Mouse (Mus musculus) lung, postnatal 25 days (tissue): ENCODE measurements around the gene Ppm1a.

Experiments used
- DNase-seq: peaks from one replicate; pipeline ENCODE4 v3.0.0; 2022; ENCODE audit warnings: low spot score

The Ppm1a gene

GRCm38 (mm10) chr12:72757086-72757485 is at the start of gene Ppm1a:
Gene Ppm1a, plus strand, starts transcription at chr12:72757455.
- no peak for DNase-seq

- no peak for DNase-seq
Observed at GRCm38 (mm10) chr12:72709981-72710380, 47.3 kb upstream of the Ppm1a start.

GRCm38 (mm10) chr12:72714896-72715295 is 42.4 kb upstream of the Ppm1a start:
- no peak for DNase-seq

- DNase-seq: no peak
Observed at GRCm38 (mm10) chr12:72715846-72716245, 41.4 kb upstream of the Ppm1a start.

GRCm38 (mm10) chr12:72719046-72719445 is 38.2 kb upstream of the Ppm1a start:
- DNase-seq: no peak

- DNase-seq: no peak
Observed at GRCm38 (mm10) chr12:72719452-72720087, 37.7 kb upstream of the Ppm1a start.

GRCm38 (mm10) chr12:72721710-72722109 is 35.5 kb upstream of the Ppm1a start:
- DNase-seq: no peak

GRCm38 (mm10) chr12:72723965-72724364 is 33.3 kb upstream of the Ppm1a start:
- peak; percentile 5 for DNase-seq

GRCm38 (mm10) chr12:72727021-72727420 is 30.2 kb upstream of the Ppm1a start:
- DNase-seq: no peak

- no peak for DNase-seq
Observed at GRCm38 (mm10) chr12:72727611-72728010, 29.6 kb upstream of the Ppm1a start.

- no peak for DNase-seq
Observed at GRCm38 (mm10) chr12:72734112-72734511, 23.1 kb upstream of the Ppm1a start.

- DNase-seq: no peak
Observed at GRCm38 (mm10) chr12:72741176-72741575, 16.1 kb upstream of the Ppm1a start.

GRCm38 (mm10) chr12:72744803-72745360 is 12.4 kb upstream of the Ppm1a start:
- DNase-seq: no peak

GRCm38 (mm10) chr12:72745486-72745885 is 11.8 kb upstream of the Ppm1a start:
- no peak for DNase-seq

- no peak for DNase-seq
Observed at GRCm38 (mm10) chr12:72748341-72748740, 8.9 kb upstream of the Ppm1a start.

- DNase-seq: no peak
Observed at GRCm38 (mm10) chr12:72748841-72749240, 8.4 kb upstream of the Ppm1a start.

GRCm38 (mm10) chr12:72749500-72749899 is 7.8 kb upstream of the Ppm1a start:
- DNase-seq: no peak

GRCm38 (mm10) chr12:72750016-72750415 is 7.2 kb upstream of the Ppm1a start:
- no peak for DNase-seq

GRCm38 (mm10) chr12:72750606-72751005 is 6.6 kb upstream of the Ppm1a start:
- DNase-seq: no peak

- no peak for DNase-seq
Observed at GRCm38 (mm10) chr12:72757596-72757995, 341 bp downstream of the Ppm1a start.

GRCm38 (mm10) chr12:72759956-72760355 is 2.7 kb downstream of the Ppm1a start:
- no peak for DNase-seq

- DNase-seq: peak; percentile 92
Observed at GRCm38 (mm10) chr12:72760376-72761229, 3.3 kb downstream of the Ppm1a start.

GRCm38 (mm10) chr12:72761230-72761648 is 4.0 kb downstream of the Ppm1a start:
- no peak for DNase-seq
